Mouse (Mus musculus) frontal cortex, postnatal 25 days (tissue): Measurements from ENCODE around the gene Pp2d1.
A peak's percentile ranks its signal among the peaks of the same experiment; 100 is the strongest.

Experiments
- DNase-seq, 2 experiments: peaks; one replicate each; pipeline ENCODE4 v3.0.0; 2022; ENCODE audit warnings: low spot score in 2 of 2

Gene Pp2d1

DNA sequence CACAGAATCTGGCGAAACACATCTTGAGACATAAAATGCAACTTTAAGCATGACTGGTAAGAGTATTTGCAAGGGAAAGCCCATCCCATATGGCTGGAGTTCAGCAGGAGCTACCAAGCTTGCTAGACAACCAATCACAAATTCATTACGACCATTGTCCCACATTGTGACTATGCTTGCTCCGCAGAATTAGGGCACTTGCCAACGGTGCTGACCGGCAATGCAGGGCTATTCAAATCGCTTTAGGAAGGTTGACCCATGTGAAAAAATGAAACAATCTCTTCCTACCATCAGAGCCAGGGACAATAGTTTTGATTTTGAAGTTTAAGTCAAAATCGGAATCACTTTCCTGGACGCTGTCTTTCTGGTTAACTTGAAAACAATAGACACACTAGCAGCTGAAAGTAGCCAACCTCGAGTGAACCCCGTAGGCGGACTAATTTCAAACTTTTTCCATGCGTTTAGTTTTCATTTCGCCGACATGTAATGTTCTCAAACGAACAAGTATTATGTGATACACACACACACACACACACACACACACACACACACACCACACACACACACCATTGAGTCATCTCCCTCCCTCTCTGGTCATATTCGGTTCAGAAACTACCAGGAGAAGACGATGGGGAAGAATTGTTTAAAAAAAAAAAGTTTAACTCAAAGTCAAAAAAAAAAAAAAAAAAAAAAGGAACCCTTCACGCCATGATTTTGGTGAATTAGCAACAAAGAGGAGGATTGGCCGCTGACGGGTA is 27.1 kb upstream of the Pp2d1 start, which contains the start of gene Kat2b:
Gene Kat2b (plus strand): TSS at position 701 of the 758 bp plus-strand sequence.
- no peak for DNase-seq

DNA sequence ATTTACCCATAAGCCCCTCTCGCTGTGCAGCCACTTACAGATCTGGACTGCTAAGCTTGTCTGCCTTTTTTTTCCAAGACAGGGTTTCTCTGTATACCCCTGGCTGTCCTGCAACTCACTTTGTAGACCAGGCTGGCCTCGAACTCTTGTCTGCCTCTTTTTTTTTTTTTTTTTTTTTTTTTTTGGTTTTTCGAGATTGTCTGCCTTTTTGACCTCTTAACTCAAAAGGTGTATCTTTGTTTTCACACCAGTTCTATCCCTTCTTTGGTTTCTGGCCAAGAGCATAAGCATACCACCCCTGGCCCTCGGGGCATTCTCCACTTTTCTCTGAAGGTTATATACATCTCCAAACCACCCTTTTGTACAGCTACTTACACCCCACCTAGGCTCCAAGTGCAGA is 25.6 kb upstream of the Pp2d1 start:
- DNase-seq = no peak

DNA sequence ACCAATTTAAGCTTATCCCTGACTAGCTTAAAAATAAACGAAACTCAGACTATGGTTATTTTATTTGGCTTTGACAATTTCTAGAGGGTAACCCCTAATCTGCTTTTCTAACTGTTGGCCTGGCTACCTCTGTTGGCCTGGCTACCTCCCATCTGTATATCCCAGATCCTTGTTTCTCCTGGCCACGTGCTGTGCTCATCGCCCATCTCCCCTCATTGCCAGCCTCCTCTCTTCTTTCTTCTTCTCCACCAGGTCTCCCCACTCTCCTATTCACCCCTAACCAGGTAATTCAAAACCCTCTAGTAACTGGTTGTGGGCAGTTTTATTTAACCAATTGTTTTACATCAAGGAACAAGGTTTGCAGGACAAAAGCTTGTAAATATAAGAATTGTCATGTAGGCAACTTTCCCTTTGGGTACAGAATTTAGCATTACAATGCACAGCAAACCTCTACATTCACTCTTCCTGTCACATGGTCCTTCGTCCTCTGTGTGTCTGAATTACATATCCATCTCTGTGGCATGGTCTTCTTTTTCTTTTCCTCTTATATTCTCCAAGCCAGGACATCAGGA is 22.3 kb upstream of the Pp2d1 start:
- no peak for DNase-seq

DNA sequence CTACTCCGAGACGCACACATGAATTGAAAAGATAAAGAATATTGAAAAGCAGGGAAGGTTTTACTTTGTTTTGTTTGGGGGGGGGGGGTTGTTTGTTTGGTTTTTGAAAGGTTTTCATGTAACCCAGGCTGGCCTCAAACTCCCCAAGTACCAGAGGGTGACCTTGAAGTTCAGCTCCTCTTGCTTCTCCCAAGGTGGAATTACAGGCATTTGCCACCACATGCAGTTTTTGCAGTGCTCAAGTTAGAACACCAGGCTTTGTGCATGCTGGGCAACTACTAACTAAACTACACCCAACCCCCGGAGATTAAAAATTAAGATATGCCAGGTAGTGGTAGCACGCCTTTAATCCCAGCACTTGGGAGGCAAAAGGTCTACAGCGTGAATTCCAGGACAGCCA is 20.4 kb upstream of the Pp2d1 start:
- DNase-seq = no peak

DNA sequence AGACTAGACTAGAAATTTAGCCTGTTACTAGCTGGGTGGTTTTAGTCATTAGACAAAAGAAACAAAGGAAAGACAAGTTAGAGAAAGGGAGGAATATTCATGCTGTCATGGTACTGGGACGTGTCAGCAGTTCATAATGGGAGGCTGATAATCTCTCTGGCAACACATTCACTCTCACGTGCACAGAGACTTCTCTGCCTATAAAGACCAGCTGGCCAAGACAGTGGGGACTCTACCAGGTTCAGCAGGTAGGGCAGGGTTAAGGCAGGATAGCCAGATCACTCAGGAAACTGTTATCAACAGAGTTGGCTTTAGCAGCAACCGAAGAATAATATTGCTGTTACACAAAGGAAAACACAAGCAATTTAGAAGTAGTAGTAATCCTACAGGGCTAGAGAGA is 18.2 kb upstream of the Pp2d1 start:
- no peak for DNase-seq

DNA sequence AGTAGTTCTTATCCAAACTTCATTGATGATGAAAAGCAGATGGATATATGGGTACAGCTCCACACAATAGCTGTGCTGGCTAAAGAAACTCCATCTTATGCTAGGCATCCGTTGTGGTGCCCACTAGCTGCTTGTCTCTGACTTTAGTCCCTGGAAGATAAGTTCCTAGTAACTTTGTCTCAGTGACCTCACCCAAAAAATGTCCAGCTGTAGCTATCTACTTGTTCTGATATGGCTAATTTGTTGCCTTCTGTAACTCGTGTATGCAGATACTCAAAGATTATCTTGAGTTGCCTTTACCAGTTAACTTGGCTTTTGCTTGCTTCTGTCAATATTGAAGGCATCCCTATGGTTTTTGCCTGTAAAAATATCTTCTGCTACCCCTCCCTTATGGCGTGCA is 15.6 kb upstream of the Pp2d1 start:
- DNase-seq = no peak

DNA sequence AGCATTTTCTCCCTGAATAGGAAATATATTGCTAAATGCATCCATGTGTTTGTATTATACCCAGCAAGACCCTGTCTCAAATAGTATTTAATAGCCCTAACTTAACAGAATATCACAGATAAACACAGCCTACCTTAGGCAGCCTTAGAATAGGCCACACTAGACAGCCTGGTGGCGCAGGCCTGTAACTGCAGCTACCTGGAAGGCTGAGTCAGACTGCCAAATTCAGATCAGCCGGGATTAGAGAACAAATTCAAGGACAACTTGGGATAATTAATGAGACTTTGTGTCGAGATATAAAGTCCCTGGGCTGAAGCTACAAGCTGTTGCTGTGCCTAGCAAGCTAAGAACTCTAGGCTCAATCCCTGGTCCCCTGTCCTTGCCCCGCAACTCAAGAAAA is 14.8 kb upstream of the Pp2d1 start:
- no peak for DNase-seq

DNA sequence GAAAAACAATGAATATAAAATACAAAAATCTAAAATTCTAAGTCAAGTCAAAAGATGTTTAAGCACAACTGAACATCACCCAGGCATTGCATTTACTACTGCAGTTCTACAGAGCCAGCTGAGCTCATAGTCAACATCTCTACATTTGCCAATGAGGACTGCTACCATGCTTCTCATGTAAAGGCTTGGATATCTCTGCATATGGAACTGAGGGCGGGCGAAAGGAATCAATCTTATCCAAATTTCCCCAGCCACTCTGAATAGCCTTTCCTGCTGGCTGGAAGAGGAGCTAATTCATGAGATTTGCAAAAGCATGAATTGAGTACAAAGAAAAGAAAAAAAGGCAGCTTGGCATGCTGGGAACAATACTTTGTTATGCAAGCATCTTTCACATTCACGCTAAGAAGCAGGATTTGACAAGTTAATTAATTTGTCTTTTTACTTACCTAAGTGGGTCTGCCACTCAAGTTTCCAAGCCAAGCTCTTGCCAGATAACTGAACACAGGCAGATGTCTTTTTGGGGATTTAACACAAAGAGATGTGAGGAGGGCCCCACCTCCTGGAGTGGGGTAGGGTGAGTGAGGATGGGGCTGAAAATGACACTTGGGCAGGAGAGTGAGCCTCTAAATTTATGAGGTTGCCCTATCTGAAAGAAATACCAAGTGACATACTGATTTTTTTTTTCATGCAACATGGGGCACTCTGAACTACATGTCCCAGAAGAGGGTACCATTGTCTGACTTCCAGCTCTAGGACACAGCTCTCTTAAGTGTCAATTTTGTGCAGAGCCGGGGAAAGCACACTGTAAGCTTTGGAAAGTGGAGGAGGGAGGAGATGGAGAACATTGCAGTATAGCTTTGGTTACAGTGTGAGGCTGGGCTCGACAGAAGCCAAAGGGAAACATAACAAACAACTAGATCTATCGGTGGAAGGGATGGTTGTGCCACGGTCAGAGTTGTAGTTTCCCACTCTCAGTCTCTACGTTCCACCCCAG is 12.4 kb upstream of the Pp2d1 start:
- no peak for DNase-seq

DNA sequence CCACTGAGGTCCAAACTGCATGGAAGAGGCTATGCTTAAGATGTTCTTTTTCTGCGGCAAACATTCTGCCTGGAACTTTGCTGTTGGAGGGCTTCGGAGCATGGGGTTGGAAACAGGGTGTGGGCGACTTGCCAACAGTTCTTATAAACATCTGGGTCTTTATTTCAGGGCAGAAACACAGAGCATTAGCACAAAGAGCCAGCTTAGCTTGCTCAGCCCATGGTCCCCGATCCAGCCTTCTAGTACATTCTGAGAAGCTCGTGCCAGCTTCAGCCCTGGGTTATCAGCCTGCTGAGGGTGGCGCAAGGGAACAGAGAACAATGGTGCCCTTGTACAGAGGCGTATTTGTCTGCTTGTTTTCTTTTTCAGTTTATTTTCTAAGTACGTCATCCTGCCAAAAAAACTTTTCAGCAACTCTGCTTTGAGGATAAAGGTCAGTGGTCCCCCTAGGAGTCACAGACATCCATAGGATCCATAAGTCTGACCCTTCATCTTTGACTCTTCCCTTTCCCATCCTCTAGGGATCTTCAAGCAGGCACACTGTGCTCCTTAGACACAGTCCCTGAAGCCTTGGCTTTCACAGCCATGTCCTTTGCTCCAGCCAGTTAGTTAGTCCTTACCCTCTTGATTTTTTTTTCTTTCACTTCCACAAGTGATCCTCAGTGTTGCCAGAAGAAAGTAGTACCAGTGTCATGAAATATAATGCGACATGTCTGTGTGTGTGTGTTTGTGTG is 4.5 kb upstream of the Pp2d1 start:
- DNase-seq = peak; percentile 6 to 7

DNA sequence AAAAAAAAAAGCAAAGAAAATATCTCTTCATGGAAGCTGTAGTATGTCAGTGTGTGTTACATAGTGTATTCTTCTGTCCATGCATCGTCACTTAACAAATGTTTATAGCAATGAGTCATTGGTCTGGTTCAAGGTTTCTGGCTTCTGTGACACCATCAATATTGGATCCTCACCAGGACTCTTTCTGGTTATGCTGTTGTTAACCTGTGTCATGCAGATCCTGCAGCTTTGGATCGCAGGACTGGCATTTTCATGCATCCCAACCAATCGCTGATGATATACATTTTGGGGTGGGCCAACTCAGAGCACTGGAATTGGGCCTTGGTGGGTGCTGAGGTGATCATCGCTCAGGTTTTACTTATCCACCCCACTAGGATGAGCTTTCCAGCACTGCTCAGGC is 3.3 kb upstream of the Pp2d1 start:
- no peak for DNase-seq

DNA sequence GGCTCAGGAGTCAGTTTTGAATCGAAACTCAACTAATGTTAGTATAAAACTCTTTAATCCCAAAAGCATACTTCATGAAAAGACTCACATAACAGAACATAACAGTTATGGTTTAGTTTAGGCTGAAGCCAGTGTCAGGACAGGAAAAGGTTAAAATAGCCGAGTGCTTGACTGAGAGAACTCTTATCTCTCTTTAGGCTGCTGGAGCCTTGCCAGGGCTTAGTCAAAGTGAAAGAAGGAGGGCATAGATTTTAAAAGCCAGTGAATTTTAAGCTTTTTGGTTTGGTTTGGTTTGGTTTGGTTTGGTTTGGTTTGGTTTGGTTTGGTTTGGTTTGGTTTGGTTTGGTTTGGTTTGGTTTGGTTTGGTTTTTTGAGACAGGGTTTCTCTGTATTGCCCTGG is 6.8 kb downstream of the Pp2d1 start:
- no peak for DNase-seq

DNA sequence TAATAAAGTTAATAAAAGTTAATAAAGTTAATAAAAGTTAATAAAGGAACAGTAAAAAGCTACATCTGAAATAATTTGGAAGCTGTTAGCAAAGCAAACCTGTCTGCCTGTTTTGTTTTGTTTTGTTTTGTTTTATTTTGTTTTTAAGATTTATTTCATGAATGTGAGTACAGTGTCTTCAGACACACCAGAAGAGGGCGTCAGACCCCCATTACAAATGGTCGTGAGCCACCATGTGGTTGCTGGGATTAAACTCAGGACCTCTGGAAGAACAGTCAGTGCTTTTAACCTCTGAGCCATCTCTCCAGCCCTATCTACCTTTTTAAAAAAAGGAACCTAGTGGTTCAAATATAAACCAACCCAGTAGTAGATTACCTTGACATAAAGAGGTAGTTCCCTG is 8.1 kb downstream of the Pp2d1 start:
- no peak for DNase-seq

DNA sequence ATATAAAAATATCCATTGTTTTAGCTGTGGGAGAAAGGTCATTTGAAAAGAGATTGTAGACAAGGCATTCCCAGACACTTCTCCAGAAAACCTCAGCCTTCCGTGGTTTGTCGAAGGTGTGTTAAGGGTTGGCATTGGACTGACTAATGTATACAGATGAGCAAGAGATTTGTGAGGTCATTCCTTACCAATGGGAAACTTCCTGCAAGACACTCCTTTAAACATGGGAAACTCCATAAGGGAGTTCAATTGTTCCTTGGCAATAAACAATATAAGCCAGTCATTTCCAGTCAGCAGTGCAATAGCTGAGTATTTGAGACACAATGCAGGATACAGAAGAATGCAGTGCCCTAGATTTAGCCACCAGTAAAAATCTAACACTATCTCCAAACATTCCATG is 11.2 kb downstream of the Pp2d1 start:
- DNase-seq = no peak

DNA sequence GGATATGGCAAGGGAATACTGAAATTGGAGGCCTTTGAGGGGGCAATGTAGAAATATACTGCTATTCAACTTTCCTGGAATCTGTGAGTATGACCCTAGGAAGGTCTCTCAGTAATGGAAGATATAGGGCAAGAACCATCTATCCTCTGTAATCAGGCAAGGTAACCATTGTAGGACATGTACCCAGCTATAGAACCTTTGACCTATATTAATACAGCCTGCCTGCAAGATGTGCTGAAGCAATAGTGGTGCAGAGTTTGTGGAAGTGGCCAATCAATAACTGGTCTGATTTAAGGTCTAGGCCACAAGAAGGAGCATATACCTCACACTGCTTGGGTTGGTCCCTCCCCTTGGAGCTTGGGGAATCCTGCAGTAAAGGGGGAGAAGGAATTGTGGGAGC is 18.7 kb downstream of the Pp2d1 start:
- no peak for DNase-seq

DNA sequence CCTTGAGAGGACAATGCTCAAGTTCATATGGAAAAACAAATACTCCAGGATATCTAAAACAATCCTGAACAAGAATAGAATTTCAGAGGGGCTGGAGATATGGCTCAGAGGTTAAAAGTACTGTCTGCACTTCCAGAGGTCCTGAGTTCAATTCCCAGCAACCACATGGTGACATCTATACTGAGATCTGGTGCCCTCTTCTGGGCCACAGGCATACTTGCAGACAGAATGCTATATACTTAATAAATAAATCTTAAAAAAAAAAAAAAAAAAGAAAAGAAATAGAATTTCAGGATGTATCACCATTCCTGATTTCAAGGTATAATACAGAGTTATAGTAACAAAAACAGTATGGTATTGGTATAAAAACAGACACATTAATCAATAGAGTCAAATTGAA is 19.9 kb downstream of the Pp2d1 start:
- no peak for DNase-seq

DNA sequence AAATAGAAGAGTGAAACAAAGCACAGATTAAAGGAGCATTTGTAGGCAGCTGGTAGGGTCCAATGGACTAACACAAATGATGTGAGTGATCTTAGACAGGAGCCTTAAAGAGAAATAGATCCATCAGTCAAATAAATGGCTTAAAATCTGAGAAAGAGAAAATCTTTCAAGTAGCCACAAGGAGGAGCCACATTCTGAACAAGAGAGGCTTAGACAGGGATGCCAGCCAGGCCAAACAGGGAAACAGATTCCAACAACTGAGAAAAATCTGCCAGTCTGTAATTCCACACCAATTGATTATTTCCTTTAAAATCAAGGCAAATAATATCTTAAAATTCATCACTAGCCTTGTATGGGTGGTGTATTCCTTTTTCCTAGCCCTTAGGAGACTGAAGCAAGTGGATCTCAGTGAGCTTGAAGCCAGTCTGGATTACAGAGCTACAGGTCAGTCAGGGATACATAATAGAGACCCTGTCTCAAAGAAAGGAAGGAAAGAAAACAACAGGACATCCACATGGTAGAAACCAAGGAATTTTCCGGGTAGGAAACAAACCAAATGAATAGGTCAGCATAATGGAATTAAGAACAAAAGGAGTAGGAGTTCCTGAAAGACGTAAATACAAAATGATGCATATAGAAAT is 26.8 kb downstream of the Pp2d1 start:
- no peak for DNase-seq

DNA sequence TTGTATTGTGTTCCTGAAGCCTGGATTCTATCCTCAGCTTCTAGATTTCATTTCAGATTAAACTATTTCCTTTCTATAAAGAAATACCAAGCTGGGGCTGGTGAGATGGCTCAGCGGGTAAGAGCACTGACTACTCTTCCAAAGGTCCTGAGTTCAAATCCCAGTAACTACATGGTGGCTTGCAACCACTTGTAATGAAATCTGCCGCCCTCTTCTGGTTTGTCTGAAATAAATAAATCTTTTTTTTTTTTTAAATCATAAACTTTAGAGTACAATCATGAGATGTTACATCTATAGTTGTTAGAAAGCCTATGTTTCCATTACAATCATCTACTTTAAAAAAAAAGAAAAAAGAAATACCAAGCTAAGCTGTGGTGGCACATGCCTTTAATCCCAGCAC is 36.3 kb downstream of the Pp2d1 start:
- no peak for DNase-seq

DNA sequence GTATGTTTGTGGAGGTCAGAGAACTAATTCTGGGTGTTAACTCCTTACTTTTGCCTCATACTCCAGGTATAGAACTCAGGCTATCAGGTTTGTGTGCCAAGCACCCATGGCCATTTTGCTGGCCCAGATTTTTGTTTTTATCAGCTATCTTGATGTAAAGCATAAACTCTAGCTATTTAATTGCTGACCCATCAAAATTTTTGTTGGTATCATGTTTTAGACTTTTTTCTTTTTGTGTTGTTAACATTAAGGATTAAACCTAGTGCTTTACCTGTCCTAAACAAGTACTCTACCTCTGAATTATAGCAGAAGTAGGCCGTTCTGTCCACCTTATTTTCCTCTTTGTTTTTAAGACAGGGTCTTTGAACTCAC is 50.3 kb downstream of the Pp2d1 start:
- no peak for DNase-seq

DNA sequence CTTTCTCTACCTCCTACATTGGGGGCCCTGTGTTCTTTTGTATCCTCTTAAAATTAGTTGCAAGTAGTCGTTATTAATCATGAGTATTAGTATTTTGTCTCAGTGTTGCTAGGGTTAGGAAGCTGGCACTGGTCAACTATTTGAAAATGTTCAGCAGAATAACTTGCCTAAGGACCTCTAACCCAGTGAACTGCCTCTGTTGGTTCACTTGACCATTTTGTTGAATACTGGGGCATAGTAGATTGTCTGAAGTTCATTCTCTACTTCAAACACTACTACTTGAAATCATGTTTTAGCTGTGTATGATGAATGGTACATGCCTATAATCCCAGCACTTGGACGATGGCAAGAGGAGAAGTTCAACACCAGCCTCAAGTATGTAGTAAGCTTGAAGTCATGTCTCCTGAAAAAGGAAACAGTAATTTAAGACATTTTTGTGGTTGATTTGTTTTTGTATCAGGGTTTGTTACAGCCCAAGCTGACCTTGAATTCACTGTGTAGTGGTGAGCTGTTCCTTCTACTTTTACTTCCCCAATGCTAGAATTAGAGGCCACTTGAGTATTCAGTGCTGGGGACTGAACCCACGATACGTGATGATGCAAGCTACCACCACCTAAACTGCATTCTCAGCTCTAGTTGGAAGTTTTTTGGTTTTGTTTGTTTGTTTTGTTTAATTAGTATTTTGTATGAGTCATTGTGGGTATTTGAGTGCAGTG is 50.8 kb downstream of the Pp2d1 start:
- no peak for DNase-seq

DNA sequence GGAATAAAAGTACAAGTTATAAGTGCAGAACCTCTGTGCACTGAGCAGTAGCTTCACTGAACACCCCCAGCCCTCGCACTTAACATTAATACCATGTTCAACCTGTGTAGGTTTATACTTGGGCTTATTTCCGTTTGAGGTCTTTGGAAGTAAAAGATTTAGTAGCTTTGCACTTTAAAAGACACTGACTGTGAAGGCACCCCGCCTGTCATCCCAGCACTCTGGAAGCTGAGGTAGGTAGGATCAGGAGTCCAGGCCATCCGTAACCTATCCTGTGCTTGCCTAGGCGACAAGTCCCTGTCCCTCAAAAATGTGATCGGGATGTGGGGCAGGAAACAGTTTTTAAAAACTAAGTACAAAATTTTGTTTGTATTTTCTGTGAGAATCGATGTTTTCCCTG is 58.8 kb downstream of the Pp2d1 start:
- no peak for DNase-seq

DNA sequence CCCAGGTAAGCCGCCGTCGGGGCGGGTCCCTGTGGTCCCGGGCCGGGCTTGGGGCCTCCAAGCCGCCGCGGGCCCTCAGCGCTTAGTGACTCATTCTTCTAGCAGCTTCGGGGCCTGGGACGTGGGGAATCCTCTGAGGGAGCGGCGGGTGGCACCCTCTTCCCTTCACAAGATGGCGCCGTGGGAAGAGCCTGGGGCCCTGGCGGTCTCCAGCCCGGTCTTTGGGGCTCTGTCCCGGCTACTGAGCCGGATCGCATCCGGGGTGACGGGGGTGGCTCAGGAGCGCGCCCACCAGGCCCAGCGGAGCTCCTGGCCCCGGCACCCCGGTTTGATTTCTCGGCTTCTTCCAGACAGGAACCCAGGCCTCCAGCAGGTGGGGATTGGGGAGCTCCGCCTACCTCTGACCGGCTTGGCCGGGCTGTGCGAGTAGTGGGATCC is 59.6 kb downstream of the Pp2d1 start:
- peak in 1 of 2 experiments; percentile 46 for DNase-seq
